In genomic region chr4:153439031-153439430, GRCm38 (mm10) we compare ENCODE assay signal across 15 mouse cellular contexts. TPM values are rescaled to one million over a fixed set of nuclear protein-coding genes. Genes with fewer than 3 reads are reported as not detected.
DNase-seq lines count a peak whose midpoint lies in the region; ATAC-seq lines count a peak whose summit lies in the region.
"Had no signal": no experiment of that assay in that cellular context is flagged by ENCODE, and none has a peak within 500 bp of the region (broad histone marks: within the 10 kb centered on the region; RNA-seq: fewer than 3 reads in every experiment).

No protein-coding gene starts in this region.

- H3K4me1 ChIP-seq in hindbrain, embryonic 16.5 days (ENCODE audit: control insufficient read depth, insufficient read depth, low read depth, low read length) = peaks cover 34% of the 10 kb centered on the region
- H3K4me1 ChIP-seq: heart, embryonic 15.5 days had no signal

- H3K4me2 ChIP-seq in hindbrain, embryonic 16.5 days (ENCODE audit: low read length) = no peak overlapping the region
- H3K4me2 ChIP-seq: heart, embryonic 15.5 days; limb, embryonic 15.5 days had no signal

- H3K9me3 ChIP-seq in hindbrain, embryonic 16.5 days (ENCODE audit: control insufficient read depth, low read length) = no peaks in the 10 kb centered on the region
- H3K9me3 ChIP-seq: forebrain, embryonic 10.5 days; heart, embryonic 15.5 days; limb, embryonic 15.5 days had no signal

- H3K36me3 ChIP-seq in hindbrain, embryonic 16.5 days (ENCODE audit: control insufficient read depth, insufficient read depth, low read length) = no peaks in the 10 kb centered on the region
- H3K36me3 ChIP-seq: forebrain, embryonic 10.5 days; heart, embryonic 15.5 days; limb, embryonic 15.5 days had no signal

- ATAC-seq in hindbrain, embryonic 16.5 days = no peak
- no peak for ATAC-seq in erythroid progenitor cell, adult 5-6 weeks (replicated peaks; ENCODE audit: low FRiP score, poor library complexity, severe bottlenecking)

- peak overlapping the region; percentile 2; the same call in 1 of the 2 replicates for H3K9ac ChIP-seq in hindbrain, embryonic 16.5 days (ENCODE audit: low read depth, low read length)
- H3K9ac ChIP-seq: heart, embryonic 15.5 days; limb, embryonic 15.5 days had no signal

- intact Hi-C loops in left cerebral cortex, postnatal 10 days (cut with DNase I) = no loop called here

- WGBS in hindbrain, embryonic 16.5 days = 32% methylated on average over 12 of the region's 12 CpGs

- DNase-seq in kidney, postnatal 25 days = peak; percentile 28 to 52
- no peak for DNase-seq in kidney, adult 9 months
- DNase-seq in left cerebral cortex, postnatal 10 days (ENCODE audit: extremely low spot score in 1 of 2, low spot score in 2 of 2) = peak; percentile 70 to 74
- DNase-seq in right cerebral cortex, postnatal 36 days (ENCODE audit: low spot score in 2 of 2) = peak; percentile 83 to 90
- DNase-seq in ovary, postnatal 10 days (ENCODE audit: low spot score) = no peak
- DNase-seq in heart, adult 8-10 months (ENCODE audit: low spot score) = no peak
- DNase-seq: cerebellum, postnatal 36 days; thymus, adult 2 months had no signal

- H3K4me3 ChIP-seq in hindbrain, embryonic 16.5 days (ENCODE audit: low read length) = no peak overlapping the region
- H3K4me3 ChIP-seq: forebrain, embryonic 10.5 days; heart, embryonic 15.5 days; limb, embryonic 15.5 days had no signal

- H3K27me3 ChIP-seq in hindbrain, embryonic 16.5 days (replicated peaks; ENCODE audit: control insufficient read depth, insufficient read depth, low read length) = no peaks in the 10 kb centered on the region
- H3K27me3 ChIP-seq: CH12.LX; limb, embryonic 15.5 days had no signal

- H3K27ac ChIP-seq in hindbrain, embryonic 16.5 days (ENCODE audit: low read depth, low read length) = no peak overlapping the region
- H3K27ac ChIP-seq: forebrain, embryonic 10.5 days; heart, embryonic 15.5 days; limb, embryonic 15.5 days had no signal

RNA-seq across cellular contexts. Expression of gene Ajap1, which starts 43.6 kb away (rescaled TPM):
- polyA plus RNA-seq in hindbrain, embryonic 16.5 days (2015; fragmentation: Nextera tagmentation; extraction: Ambion mirVana) = 14.3 and 15.0 TPM in 2 replicates
- 10 to 100 TPM; 53.4 to 58.1 TPM for total RNA-seq in left cerebral cortex, postnatal 10 days (2021)
- under 1 TPM; 0.17 to 0.44 (median 0.20) TPM for total RNA-seq in heart, adult 8-10 months (2022)
- not detected in 2 replicates for total RNA-seq in erythroid progenitor cell, adult 5-6 weeks (2015; ENCODE audit: low replicate concordance)
- not detected in 2 replicates for total RNA-seq in erythroid progenitor cell, adult 5-6 weeks (2017; ENCODE audit: low replicate concordance)
- total RNA-seq: CH12.LX; megakaryocyte progenitor cell, adult 5-6 weeks had no signal

Comparison
In these comparisons a context has a peak if more than half of its experiments do, and no peak if none do; other contexts are left out.
1. DNase-seq: peak in kidney, postnatal 25 days (2 of 2), left cerebral cortex, postnatal 10 days (2 of 2) and right cerebral cortex, postnatal 36 days (2 of 2); none in kidney, adult 9 months (single experiment), ovary, postnatal 10 days (single experiment) and heart, adult 8-10 months (single experiment).
2. RNA of gene Ajap1, which starts 43.6 kb away (total RNA-seq): 53.4 to 58.1 TPM in left cerebral cortex, postnatal 10 days; 0.17 to 0.44 TPM in heart, adult 8-10 months and not detected in erythroid progenitor cell, adult 5-6 weeks; every median in the first group is over 10 times any median in the second.